Mouse (Mus musculus) heart, embryonic 16.5 days (tissue): Measurements from ENCODE around the gene Apip. TPM values are rescaled to one million over a fixed set of nuclear protein-coding genes. Genes with fewer than 3 reads are reported as not detected.

ENCODE experiments used
- ATAC-seq: fragments of 200-750 bp; cut with Nextera tagmentation; replicated peaks from 2 replicates; pipeline ENCODE4 v1.8.0; 2017; ENCODE audit warnings: moderate number of reproducible peaks; ENCODE audit not compliant: insufficient read depth, low FRiP score; ENCODE audit errors: extremely low read depth
- H3K27ac ChIP-seq: fragments of 300-500 bp; sonication (generic); 2 replicates; pipeline ENCODE4 v1.5.1; 2014; ENCODE audit warnings: mild to moderate bottlenecking, low read length, control low read depth, moderate library complexity
- H3K27me3 ChIP-seq: fragments of 300-500 bp; sonication (generic); 2 replicates; pipeline ENCODE4 v1.6.1; 2014; ENCODE audit warnings: low read length, mixed read lengths; ENCODE audit not compliant: control insufficient read depth, insufficient read depth
- H3K36me3 ChIP-seq: fragments of 300-500 bp; sonication (generic); 2 replicates; pipeline ENCODE4 v1.6.1; 2014; ENCODE audit not compliant: control insufficient read depth, insufficient read depth
- H3K4me1 ChIP-seq: fragments of 300-500 bp; sonication (generic); 2 replicates; pipeline ENCODE4 v1.6.1; 2014; ENCODE audit warnings: low read length, mixed read lengths; ENCODE audit not compliant: control insufficient read depth, insufficient read depth
- H3K4me2 ChIP-seq: fragments of 300-500 bp; sonication (generic); 2 replicates; pipeline ENCODE4 v1.6.1; 2014; ENCODE audit warnings: low read depth, mild to moderate bottlenecking, control low read depth, low read length
- H3K4me3 ChIP-seq: fragments of 300-500 bp; sonication (generic); 2 replicates; pipeline ENCODE4 v1.5.1; 2014; ENCODE audit warnings: mild to moderate bottlenecking, control low read depth, low read length
- H3K9ac ChIP-seq: fragments of 300-500 bp; sonication (generic); 2 replicates; pipeline ENCODE4 v1.6.1; 2014; ENCODE audit warnings: low read length, control low read depth
- H3K9me3 ChIP-seq: fragments of 300-500 bp; sonication (generic); replicated peaks from 2 replicates; pipeline ENCODE4 v1.6.1; 2016; ENCODE audit warnings: low read length; ENCODE audit not compliant: control insufficient read depth
- WGBS: fragments of 180-500 bp; shearing (Covaris S2); extraction: QIAGEN DNeasy Blood & Tissue Kit; methylation state at CpG from one replicate; pipeline ENCODE4 v1.1.7; 2014; 5-methylcytosine and 5-hydroxymethylcytosine counted together
- polyA plus RNA-seq: library from polyadenylated mRNA; unstranded; fragments of >200 nt; fragmentation: Nextera tagmentation; extraction: Ambion mirVana; gene quantifications from 2 replicates; pipeline ENCODE4 v1.2.1, GENCODE M21; 2015

Apip gene
- polyA plus RNA-seq, 1 experiment from 2014 or later, result 70.9 TPM

DNA sequence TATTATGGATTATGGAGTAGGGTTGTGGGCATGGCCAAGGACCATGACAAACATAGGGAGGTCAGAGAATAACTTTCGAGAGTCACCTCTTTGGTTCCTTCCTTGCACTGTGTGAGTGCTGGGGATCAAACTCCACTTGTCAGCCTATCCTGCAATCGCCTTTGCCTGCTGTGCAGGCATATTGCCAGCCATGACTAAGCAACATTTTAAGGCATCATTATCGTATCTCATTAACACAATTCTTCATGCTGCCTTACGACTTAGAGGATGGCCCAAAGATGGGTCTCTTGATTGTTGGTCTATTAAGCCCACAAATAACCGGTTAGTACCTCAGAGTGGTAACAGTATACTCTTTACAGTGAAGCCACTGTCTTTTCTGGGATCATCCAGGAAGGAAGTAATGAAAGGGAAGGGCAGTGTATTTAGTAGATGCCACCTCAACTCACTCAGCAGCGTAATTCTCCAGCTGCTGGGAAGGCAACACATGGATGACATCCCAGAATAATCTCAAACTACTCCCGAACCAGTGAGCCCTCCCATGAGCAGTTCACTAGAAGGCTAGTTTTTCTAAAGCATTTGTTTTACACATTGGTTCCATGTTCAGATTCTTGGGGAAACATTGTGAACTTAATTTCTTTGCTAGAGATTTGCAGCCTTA, 45.9 kb downstream of the Apip start:
- no peaks in the 10 kb centered on the region for H3K9me3 ChIP-seq
- no peaks in the 10 kb centered on the region for H3K4me1 ChIP-seq
- H3K4me3 ChIP-seq, result no peak overlapping the region
- no peak overlapping the region for H3K27ac ChIP-seq
- H3K27me3 ChIP-seq, result no peaks in the 10 kb centered on the region
- H3K4me2 ChIP-seq, result no peak overlapping the region
- WGBS, result 74% methylated on average over 7 of the region's 7 CpGs
- no peak overlapping the region for H3K9ac ChIP-seq
- no peak for ATAC-seq
- H3K36me3 ChIP-seq, result no peaks in the 10 kb centered on the region

DNA sequence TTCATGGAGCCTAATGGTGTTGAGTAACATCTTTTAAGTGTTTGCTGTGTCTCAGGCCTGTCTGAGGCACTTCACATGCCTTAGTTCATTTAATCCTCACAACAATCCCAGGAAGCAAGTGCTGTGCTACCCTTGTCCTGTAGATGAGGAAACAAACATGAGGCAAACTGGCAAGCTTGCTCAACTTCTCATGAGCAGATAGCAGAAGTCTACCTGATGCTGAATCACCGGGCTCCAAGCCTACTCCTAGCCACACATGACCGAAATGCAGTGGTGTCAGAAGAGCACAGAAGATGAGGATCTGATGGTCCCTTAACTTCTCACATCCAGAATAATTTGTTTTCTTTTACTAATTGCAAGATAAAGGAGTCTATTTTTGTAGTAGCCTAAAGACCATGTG, 56.2 kb downstream of the Apip start:
- H3K4me3 ChIP-seq, result no peak overlapping the region
- no peaks in the 10 kb centered on the region for H3K9me3 ChIP-seq
- no peaks in the 10 kb centered on the region for H3K36me3 ChIP-seq
- no peak overlapping the region for H3K27ac ChIP-seq
- H3K9ac ChIP-seq, result no peak overlapping the region
- no peaks in the 10 kb centered on the region for H3K4me1 ChIP-seq
- no peaks in the 10 kb centered on the region for H3K27me3 ChIP-seq
- 83% methylated on average over 2 of the region's 2 CpGs for WGBS
- no peak overlapping the region for H3K4me2 ChIP-seq
- ATAC-seq, result no peak

GRCm38 (mm10) chr2:103131145-103131544, 57.7 kb downstream of the Apip start:
- Histone ChIP-seq H3K9ac (no peak overlapping the region), H3K36me3 (no peaks in the 10 kb centered on the region), H3K27ac (no peak overlapping the region), H3K4me3 (no peak overlapping the region), H3K9me3 (no peaks in the 10 kb centered on the region), H3K4me1 (no peaks in the 10 kb centered on the region), H3K4me2 (no peak overlapping the region), H3K27me3 (no peaks in the 10 kb centered on the region)
- no peak for ATAC-seq
- WGBS, result 20% methylated on average over 4 of the region's 4 CpGs

DNA sequence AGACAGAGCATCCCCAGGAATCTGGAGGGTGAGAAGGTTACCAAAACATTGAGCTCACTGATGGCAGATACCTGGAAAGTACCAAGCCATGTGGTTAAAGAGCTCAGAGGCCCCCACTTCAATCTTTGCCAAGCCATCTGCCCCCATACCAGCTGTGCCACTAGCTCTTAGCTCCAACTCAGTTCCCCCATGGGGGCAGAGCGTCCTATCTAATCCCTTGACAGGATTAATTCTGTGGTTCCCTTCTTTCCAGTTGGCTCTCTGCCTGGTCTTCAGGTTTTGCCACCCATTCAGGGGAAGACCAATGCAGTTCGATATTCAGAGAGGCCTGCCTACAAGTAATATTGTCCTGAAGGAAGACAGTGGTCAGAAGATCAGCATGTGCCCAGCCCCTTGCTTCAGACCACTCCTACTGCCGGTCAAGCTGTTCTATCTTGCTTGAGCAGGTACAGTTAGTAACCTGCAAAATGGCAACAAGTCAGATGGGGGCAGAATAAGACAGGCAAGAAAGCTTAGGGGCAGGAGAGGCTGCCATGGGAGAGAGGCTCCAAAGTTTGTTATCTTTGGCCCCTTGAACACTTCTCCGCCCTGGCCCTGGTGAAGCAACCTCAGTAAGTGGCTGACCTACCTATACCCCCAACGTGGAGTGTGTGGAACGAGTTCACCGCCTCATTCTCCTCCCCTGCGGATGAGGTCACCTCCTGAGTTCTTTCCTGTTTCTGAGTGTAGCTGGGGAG, 65.2 kb downstream of the Apip start:
- H3K27me3 ChIP-seq, result no peaks in the 10 kb centered on the region
- no peaks in the 10 kb centered on the region for H3K9me3 ChIP-seq
- H3K9ac ChIP-seq, result no peak overlapping the region
- ATAC-seq, result no peak
- no peak overlapping the region for H3K4me3 ChIP-seq
- H3K4me1 ChIP-seq, result no peaks in the 10 kb centered on the region
- H3K4me2 ChIP-seq, result no peak overlapping the region
- WGBS, result 32% methylated on average over 8 of the region's 8 CpGs
- no peak overlapping the region for H3K27ac ChIP-seq
- H3K36me3 ChIP-seq, result no peaks in the 10 kb centered on the region

Other genes starting within 250 kb of the Apip start
- gene Cd44, start 172.0 kb upstream of the Apip start, polyA plus RNA-seq, result 17.3 and 19.1 TPM in 2 replicates
- gene Pdhx, start 162 bp upstream of the Apip start, polyA plus RNA-seq, result 69.3 and 70.9 TPM in 2 replicates
- gene Ehf, start 229.6 kb downstream of the Apip start, polyA plus RNA-seq, result 1.3 and 1.8 TPM in 2 replicates